Mouse (Mus musculus) cerebellum, adult 2 months (tissue): ENCODE data around the gene Syt2.

Experiments used
- CTCF ChIP-seq: fragments of 200-500 bp; IDR thresholded peaks from 2 replicates; pipeline ENCODE4 v1.5.1; 2011; ENCODE audit warnings: low read depth, mild to moderate bottlenecking, control low read depth, low read length, moderate library complexity, borderline replicate concordance; ENCODE audit not compliant: insufficient read depth
- POLR2A ChIP-seq: fragments of 200-500 bp; IDR thresholded peaks from 2 replicates; pipeline ENCODE4 v1.6.1; 2011; ENCODE audit warnings: low read length, control low read depth, borderline replicate concordance; ENCODE audit not compliant: insufficient read depth

GRCm38 (mm10) chr1:134614554-134614953 is 31.9 kb upstream of the Syt2 start:
- TF ChIP-seq CTCF: no peak
- TF ChIP-seq POLR2A: no peak
